Mouse (Mus musculus) midbrain, postnatal 0 days (tissue): Measurements from ENCODE around the gene Rad51b. TPM values are rescaled to one million over a fixed set of nuclear protein-coding genes. Genes with fewer than 3 reads are reported as not detected.
A peak's percentile ranks its signal among the peaks of the same experiment; 100 is the strongest.

ENCODE experiments used
- ATAC-seq: fragments of 200-750 bp; cut with Nextera tagmentation; 2 replicates; pipeline ENCODE4 v1.8.0; 2017; ENCODE audit warnings: moderate number of reproducible peaks, mild to moderate bottlenecking, moderate TSS enrichment, moderate library complexity; ENCODE audit not compliant: low FRiP score
- DNase-seq: peaks from one replicate; pipeline ENCODE4 v3.0.0-alpha.2; 2015; ENCODE audit warnings: low spot score
- H3K27ac ChIP-seq: fragments of 300-500 bp; sonication (generic); 2 replicates; pipeline ENCODE4 v1.5.1; 2014; ENCODE audit warnings: low read depth, mild to moderate bottlenecking, low read length, mixed read lengths
- H3K27me3 ChIP-seq: fragments of 300-500 bp; sonication (generic); 2 replicates; pipeline ENCODE4 v1.6.1; 2014; ENCODE audit warnings: low read length, control low read depth, mixed read lengths; ENCODE audit not compliant: insufficient read depth
- H3K36me3 ChIP-seq: fragments of 300-500 bp; sonication (generic); 2 replicates; pipeline ENCODE4 v1.6.1; 2014; ENCODE audit warnings: low read length, control low read depth, mixed read lengths; ENCODE audit not compliant: insufficient read depth
- H3K4me1 ChIP-seq: fragments of 300-500 bp; sonication (generic); 2 replicates; pipeline ENCODE4 v1.6.1; 2014; ENCODE audit warnings: mild to moderate bottlenecking, control low read depth, antibody characterized with exemption, low read length, mixed read lengths; ENCODE audit not compliant: insufficient read depth
- H3K4me2 ChIP-seq: fragments of 300-500 bp; sonication (generic); 2 replicates; pipeline ENCODE4 v1.6.1; 2014; ENCODE audit warnings: low read depth, mild to moderate bottlenecking, low read length, mixed read lengths; ENCODE audit not compliant: poor library complexity, severe bottlenecking
- H3K4me3 ChIP-seq: fragments of 300-500 bp; sonication (generic); 2 replicates; pipeline ENCODE4 v1.5.1; 2014; ENCODE audit warnings: low read depth, mild to moderate bottlenecking, low read length, moderate library complexity
- H3K9ac ChIP-seq: fragments of 300-500 bp; sonication (generic); replicated peaks from 2 replicates; pipeline ENCODE4 v1.6.1; 2014; ENCODE audit warnings: mild to moderate bottlenecking, low read length, moderate library complexity, mixed read lengths; ENCODE audit not compliant: poor library complexity, severe bottlenecking
- H3K9me3 ChIP-seq: fragments of 300-500 bp; sonication (generic); 2 replicates; pipeline ENCODE4 v1.6.1; 2016; ENCODE audit warnings: low read length, control low read depth
- CTCF ChIP-seq: IDR thresholded peaks from 2 replicates; pipeline ENCODE4 v1.5.1; 2016; ENCODE audit warnings: antibody characterized with exemption, mild to moderate bottlenecking
- WGBS: fragments of 180-500 bp; shearing (Covaris S2); extraction: QIAGEN DNeasy Blood & Tissue Kit; methylation state at CpG from one replicate; pipeline ENCODE4 v1.1.7; 2014; 5-methylcytosine and 5-hydroxymethylcytosine counted together
- polyA plus RNA-seq: library from polyadenylated mRNA; unstranded; fragments of >200 nt; fragmentation: Nextera tagmentation; extraction: Ambion mirVana; gene quantifications from 2 replicates; pipeline ENCODE4 v1.2.1, GENCODE M21; 2015
- total RNA-seq: library from RNA; depleted of rRNA; stranded (reverse); fragments of >200 nt; gene quantifications from 2 replicates; pipeline ENCODE4 v1.2.3, GENCODE M21; 2014

Rad51b gene
- total and polyA plus RNA-seq, 2 experiments from 2014 or later = 0.22 to 0.74 TPM

DNA sequence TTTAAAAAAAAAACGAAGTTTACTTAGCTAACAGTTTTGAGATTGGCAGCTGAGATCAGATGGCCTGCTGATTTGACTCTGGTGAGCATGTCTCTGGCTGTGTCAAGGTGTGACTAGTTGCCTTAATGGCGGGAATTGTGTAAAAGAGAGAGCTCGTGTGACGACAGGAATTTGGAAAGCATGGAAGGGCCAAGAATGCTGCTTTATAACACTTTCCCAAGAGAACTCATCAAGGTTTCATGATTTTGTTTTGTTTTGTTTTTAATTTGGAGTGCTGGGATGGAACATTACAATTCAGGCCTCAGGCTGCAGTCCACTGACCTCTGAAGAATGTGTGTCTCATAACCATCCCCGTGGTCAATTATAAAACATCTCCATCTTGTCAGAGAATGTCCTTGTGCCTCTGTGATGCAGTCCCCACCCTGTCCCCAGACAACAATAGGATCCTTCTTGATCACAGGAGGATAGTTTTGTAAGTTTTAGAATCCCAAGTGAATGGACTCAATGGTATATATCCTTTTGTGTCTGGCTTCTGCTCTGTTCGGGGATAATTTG is 145.8 kb downstream of the Rad51b start:
- Histone ChIP-seq H3K27me3 (no peaks in the 10 kb centered on the region), H3K9ac (no peak overlapping the region), H3K4me3 (no peak overlapping the region), H3K27ac (no peak overlapping the region), H3K4me1 (no peaks in the 10 kb centered on the region), H3K4me2 (no peak overlapping the region), H3K36me3 (no peaks in the 10 kb centered on the region), H3K9me3 (no peaks in the 10 kb centered on the region)
- no peak for DNase-seq
- TF ChIP-seq CTCF = no peak
- ATAC-seq = no peak
- WGBS = 63% methylated on average over 6 of the region's 6 CpGs

- Histone ChIP-seq H3K27ac (no peak overlapping the region), H3K36me3 (no peaks in the 10 kb centered on the region), H3K9me3 (no peaks in the 10 kb centered on the region), H3K4me3 (no peak overlapping the region), H3K9ac (no peak overlapping the region), H3K27me3 (no peaks in the 10 kb centered on the region), H3K4me1 (no peaks in the 10 kb centered on the region), H3K4me2 (no peak overlapping the region)
- ATAC-seq (no peak), DNase-seq (no peak)
- no peak for TF ChIP-seq CTCF
- 78% methylated on average over 2 of the region's 2 CpGs for WGBS
These were observed 147.6 kb downstream of the Rad51b start for GRCm38 (mm10) chr12:79444646-79445045.

DNA sequence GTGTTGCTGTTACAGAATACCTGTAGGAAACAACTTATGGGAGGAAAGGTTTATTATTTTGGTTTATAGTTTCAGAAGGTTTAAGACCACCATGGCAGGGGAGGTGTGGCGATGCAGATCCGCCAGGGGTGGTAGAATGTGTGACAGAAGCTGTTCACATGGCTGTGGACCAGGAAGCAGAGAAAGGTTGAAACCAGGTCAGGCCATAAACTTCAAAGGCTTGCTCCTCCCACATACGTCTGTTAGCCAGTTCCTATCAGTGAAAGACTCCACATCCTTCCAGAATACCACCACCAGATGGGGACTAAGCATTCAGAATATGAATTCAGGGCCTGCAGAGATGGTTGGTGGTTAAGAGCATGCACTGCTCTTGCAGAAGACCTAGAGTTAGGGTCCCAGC is 150.0 kb downstream of the Rad51b start:
- no peak overlapping the region for H3K27ac ChIP-seq
- no peak for DNase-seq
- TF ChIP-seq CTCF = no peak
- no peak overlapping the region for H3K4me3 ChIP-seq
- no peak overlapping the region for H3K4me2 ChIP-seq
- 88% methylated on average over 3 of the region's 3 CpGs for WGBS
- H3K4me1 ChIP-seq = no peaks in the 10 kb centered on the region
- no peak for ATAC-seq
- H3K9me3 ChIP-seq = no peaks in the 10 kb centered on the region
- H3K9ac ChIP-seq = no peak overlapping the region
- H3K36me3 ChIP-seq = no peaks in the 10 kb centered on the region
- no peaks in the 10 kb centered on the region for H3K27me3 ChIP-seq

DNA sequence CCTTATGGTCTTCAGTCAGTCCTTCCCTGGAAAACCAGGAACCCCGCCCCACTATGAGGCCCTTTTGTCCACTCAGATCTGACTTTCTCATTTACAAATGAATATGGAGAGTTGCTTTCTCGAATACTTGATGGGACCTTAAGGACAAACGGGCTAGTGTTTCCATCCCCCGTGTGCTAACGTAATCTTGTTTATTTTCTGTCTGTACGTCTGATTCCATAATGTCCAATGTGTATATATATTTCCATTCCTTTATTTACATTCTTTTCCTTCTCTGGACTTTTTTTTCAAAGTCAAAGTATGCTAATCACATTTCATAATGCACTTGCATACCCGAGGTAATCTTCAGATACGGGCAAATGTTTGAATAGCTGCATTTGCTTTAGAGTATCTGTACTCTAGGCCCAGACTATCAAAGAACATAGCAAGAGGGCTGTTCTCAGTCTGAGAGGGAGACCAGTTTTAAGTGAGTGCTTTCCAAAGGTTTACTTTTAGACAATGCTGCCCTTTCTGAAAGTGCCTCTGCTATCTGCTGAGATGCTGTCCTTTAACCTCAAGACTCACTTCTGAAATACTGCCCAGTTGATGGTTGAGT is 152.8 kb downstream of the Rad51b start:
- H3K27ac ChIP-seq = no peak overlapping the region
- no peaks in the 10 kb centered on the region for H3K27me3 ChIP-seq
- H3K4me2 ChIP-seq = no peak overlapping the region
- DNase-seq (no peak), ATAC-seq (no peak)
- no peak overlapping the region for H3K9ac ChIP-seq
- no peaks in the 10 kb centered on the region for H3K9me3 ChIP-seq
- no peaks in the 10 kb centered on the region for H3K4me1 ChIP-seq
- no peak for TF ChIP-seq CTCF
- no peaks in the 10 kb centered on the region for H3K36me3 ChIP-seq
- WGBS = 62% methylated on average over 8 of the region's 8 CpGs
- no peak overlapping the region for H3K4me3 ChIP-seq

GRCm38 (mm10) chr12:79452882-79453281 is 155.8 kb downstream of the Rad51b start:
- H3K4me1 ChIP-seq = no peaks in the 10 kb centered on the region
- H3K4me2 ChIP-seq = no peak overlapping the region
- no peak for ATAC-seq
- TF ChIP-seq CTCF = no peak
- H3K9ac ChIP-seq = no peak overlapping the region
- 84% methylated on average over 4 of the region's 4 CpGs for WGBS
- H3K36me3 ChIP-seq = no peaks in the 10 kb centered on the region
- DNase-seq = no peak
- H3K27ac ChIP-seq = no peak overlapping the region
- no peaks in the 10 kb centered on the region for H3K27me3 ChIP-seq
- H3K4me3 ChIP-seq = no peak overlapping the region
- H3K9me3 ChIP-seq = no peaks in the 10 kb centered on the region

DNA sequence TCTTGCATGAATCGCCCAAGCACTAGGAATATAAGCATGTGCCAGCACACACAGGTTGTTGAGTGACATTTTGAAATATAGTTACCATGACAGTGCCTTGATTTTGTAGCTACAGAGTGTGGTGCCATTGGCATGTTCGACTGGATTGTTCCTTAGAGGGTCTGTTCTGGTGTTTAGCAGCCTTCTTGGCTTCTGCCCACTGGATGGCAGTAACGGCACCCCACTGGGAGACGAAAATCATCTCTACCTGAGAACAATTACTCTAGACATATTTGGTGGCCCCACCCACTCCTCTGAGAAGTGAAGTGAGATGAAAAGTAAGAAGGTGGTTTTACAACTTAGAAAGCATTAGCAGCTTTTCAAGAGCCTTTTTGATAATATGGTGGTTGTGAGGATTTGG is 156.9 kb downstream of the Rad51b start:
- H3K4me2 ChIP-seq = no peak overlapping the region
- H3K4me3 ChIP-seq = no peak overlapping the region
- H3K4me1 ChIP-seq = no peaks in the 10 kb centered on the region
- no peak overlapping the region for H3K27ac ChIP-seq
- H3K36me3 ChIP-seq = no peaks in the 10 kb centered on the region
- no peaks in the 10 kb centered on the region for H3K9me3 ChIP-seq
- 87% methylated on average over 4 of the region's 4 CpGs for WGBS
- no peak for DNase-seq
- no peak for ATAC-seq
- TF ChIP-seq CTCF = peak; percentile 24; the same call in 1 of the 2 replicates
- no peaks in the 10 kb centered on the region for H3K27me3 ChIP-seq
- H3K9ac ChIP-seq = no peak overlapping the region
